Mouse (Mus musculus) heart, postnatal 0 days (tissue): Measurements from ENCODE around the gene Syt2. TPM values are rescaled to one million over a fixed set of nuclear protein-coding genes. Genes with fewer than 3 reads are reported as not detected.

Experiments used
- ATAC-seq: fragments of 200-750 bp; cut with Nextera tagmentation; 2 replicates; pipeline ENCODE4 v1.8.0; 2017; ENCODE audit warnings: low read depth, moderate number of reproducible peaks, moderate library complexity; ENCODE audit not compliant: insufficient read depth
- DNase-seq: peaks from one replicate; pipeline ENCODE4 v3.0.0-alpha.2; 2016; ENCODE audit warnings: low spot score
- H3K27ac ChIP-seq: fragments of 300-500 bp; sonication (generic); 2 replicates; pipeline ENCODE4 v1.5.1; 2014; ENCODE audit warnings: low read depth, mild to moderate bottlenecking
- H3K27me3 ChIP-seq: fragments of 300-500 bp; sonication (generic); 2 replicates; pipeline ENCODE4 v1.6.1; 2014; ENCODE audit warnings: low read length, mixed read lengths; ENCODE audit not compliant: control insufficient read depth, insufficient read depth
- H3K36me3 ChIP-seq: fragments of 300-500 bp; sonication (generic); replicated peaks from 2 replicates; pipeline ENCODE4 v1.6.1; 2014; ENCODE audit warnings: low read length, mixed read lengths; ENCODE audit not compliant: control insufficient read depth, insufficient read depth
- H3K4me1 ChIP-seq: fragments of 300-500 bp; sonication (generic); 2 replicates; pipeline ENCODE4 v1.6.1; 2014; ENCODE audit warnings: antibody characterized with exemption; ENCODE audit not compliant: control insufficient read depth, insufficient read depth
- H3K4me2 ChIP-seq: fragments of 300-500 bp; sonication (generic); 2 replicates; pipeline ENCODE4 v1.6.1; 2014; ENCODE audit warnings: low read depth, mild to moderate bottlenecking, low read length, moderate library complexity
- H3K4me3 ChIP-seq: fragments of 300-500 bp; sonication (generic); 2 replicates; pipeline ENCODE4 v1.5.1; 2014; ENCODE audit warnings: low read depth, low read length
- H3K9ac ChIP-seq: fragments of 300-500 bp; sonication (generic); replicated peaks from 2 replicates; pipeline ENCODE4 v1.6.1; 2014; ENCODE audit warnings: low read depth, low read length, mixed read lengths
- H3K9me3 ChIP-seq: fragments of 300-500 bp; sonication (generic); replicated peaks from 2 replicates; pipeline ENCODE4 v1.6.1; 2016; ENCODE audit warnings: low read length; ENCODE audit not compliant: control insufficient read depth
- CTCF ChIP-seq: IDR thresholded peaks from 2 replicates; pipeline ENCODE4 v1.5.1; 2016; ENCODE audit warnings: antibody characterized with exemption, control low read depth, low read depth
- EP300 ChIP-seq: IDR thresholded peaks from 2 replicates; pipeline ENCODE4 v1.6.1; 2016; ENCODE audit warnings: antibody characterized with exemption, low read depth
- WGBS: fragments of 180-500 bp; shearing (Covaris S2); extraction: QIAGEN DNeasy Blood & Tissue Kit; methylation state at CpG from one replicate; pipeline ENCODE4 v1.1.7; 2014; 5-methylcytosine and 5-hydroxymethylcytosine counted together
- polyA plus RNA-seq: library from polyadenylated mRNA; unstranded; fragments of >200 nt; fragmentation: Nextera tagmentation; extraction: Ambion mirVana; gene quantifications from 2 replicates; pipeline ENCODE4 v1.2.1, GENCODE M21; 2015
- total RNA-seq: library from RNA; depleted of rRNA; stranded (reverse); fragments of >200 nt; gene quantifications from 2 replicates; pipeline ENCODE4 v1.2.3, GENCODE M21; 2014; ENCODE audit warnings: low replicate concordance

The Syt2 gene
- total and polyA plus RNA-seq, 2 experiments from 2014 or later: 0.03 to 0.53 TPM

- no peak overlapping the region for H3K27ac ChIP-seq
- no peak overlapping the region for H3K9ac ChIP-seq
- no peak overlapping the region for H3K4me2 ChIP-seq
- ATAC-seq: no peak
- H3K27me3 ChIP-seq: peaks cover 11% of the 10 kb centered on the region
- no peak for TF ChIP-seq EP300
- no peak for TF ChIP-seq CTCF
- no peak for DNase-seq
- H3K4me1 ChIP-seq: no peaks in the 10 kb centered on the region
- no peaks in the 10 kb centered on the region for H3K9me3 ChIP-seq
- H3K36me3 ChIP-seq: no peaks in the 10 kb centered on the region
- no peak overlapping the region for H3K4me3 ChIP-seq
- 75% methylated on average over 6 of the region's 6 CpGs for WGBS
These were observed 7.0 kb upstream of the Syt2 start for GRCm38 (mm10) chr1:134639460-134639859.

GRCm38 (mm10) chr1:134641507-134641906 lies 5.0 kb upstream of the Syt2 start:
- no peak overlapping the region for H3K4me2 ChIP-seq
- ATAC-seq (no peak), DNase-seq (no peak)

GRCm38 (mm10) chr1:134643702-134644101 lies 2.8 kb upstream of the Syt2 start:
- no peak for ATAC-seq
- 48% methylated on average over 6 of the region's 6 CpGs for WGBS
- peaks cover 52% of the 10 kb centered on the region for H3K27me3 ChIP-seq
- TF ChIP-seq CTCF (no peak), EP300 (no peak)
- no peak overlapping the region for H3K27ac ChIP-seq
- no peak for DNase-seq
- H3K36me3 ChIP-seq: no peaks in the 10 kb centered on the region
- H3K4me2 ChIP-seq: no peak overlapping the region
- H3K4me3 ChIP-seq: no peak overlapping the region
- H3K4me1 ChIP-seq: 0 out of 2 replicates have a peak, but pooled peaks cover 4% of the 10 kb centered on the region
- no peaks in the 10 kb centered on the region for H3K9me3 ChIP-seq
- H3K9ac ChIP-seq: no peak overlapping the region

More at GRCm38 (mm10) chr1:134641507-134641906, 5.0 kb upstream of the Syt2 start:
- 0 out of 2 replicates have a peak, but pooled peaks cover 1% of the 10 kb centered on the region for H3K4me1 ChIP-seq
- no peaks in the 10 kb centered on the region for H3K36me3 ChIP-seq
- WGBS: 26% methylated on average over 3 of the region's 3 CpGs
- peaks cover 32% of the 10 kb centered on the region for H3K27me3 ChIP-seq
- peak; percentile 10; the same call in 1 of the 2 replicates for TF ChIP-seq CTCF
- TF ChIP-seq EP300: no peak
- H3K27ac ChIP-seq: no peak overlapping the region
- no peak overlapping the region for H3K9ac ChIP-seq
- H3K4me3 ChIP-seq: no peak overlapping the region
- H3K9me3 ChIP-seq: no peaks in the 10 kb centered on the region

- no peaks in the 10 kb centered on the region for H3K36me3 ChIP-seq
- H3K27me3 ChIP-seq: peaks cover 63% of the 10 kb centered on the region
- 0 out of 2 replicates have a peak, but pooled peaks cover 4% of the 10 kb centered on the region for H3K4me1 ChIP-seq
- H3K9ac ChIP-seq: no peak overlapping the region
- ATAC-seq (no peak), DNase-seq (no peak)
- WGBS: 21% methylated on average over 16 of the region's 16 CpGs
- H3K9me3 ChIP-seq: no peaks in the 10 kb centered on the region
- no peak for TF ChIP-seq CTCF
- TF ChIP-seq EP300: no peak
- H3K27ac ChIP-seq: no peak overlapping the region
- H3K4me2 ChIP-seq: peak overlapping the region; percentile 91
- H3K4me3 ChIP-seq: peak overlapping the region; percentile 57
These were observed 873 bp upstream of the Syt2 start for GRCm38 (mm10) chr1:134645408-134646200.

DNA sequence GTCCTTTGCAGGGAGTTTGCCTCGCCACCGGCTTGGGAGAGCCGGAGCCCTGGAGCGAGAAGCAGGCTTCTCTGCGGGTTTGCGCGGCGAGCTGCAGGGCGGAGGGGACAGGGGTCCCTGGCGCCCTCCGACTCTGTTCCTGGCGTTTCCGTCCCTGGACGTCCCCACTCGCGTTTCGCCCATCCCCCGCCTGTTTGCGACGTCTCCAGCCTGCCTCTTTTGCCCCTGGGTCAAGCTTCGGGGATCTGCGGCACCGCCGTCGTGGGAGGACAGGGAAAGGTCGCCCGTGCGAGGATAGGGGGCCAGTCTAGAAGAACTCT lies 446 bp downstream of the Syt2 start:
- ATAC-seq (no peak), DNase-seq (no peak)
- H3K9me3 ChIP-seq: no peaks in the 10 kb centered on the region
- TF ChIP-seq CTCF (no peak), EP300 (no peak)
- peaks cover 68% of the 10 kb centered on the region for H3K27me3 ChIP-seq
- under 1% methylated on average over 28 of the region's 28 CpGs for WGBS
- H3K4me2 ChIP-seq: peak overlapping the region; percentile 91
- H3K4me3 ChIP-seq: peak overlapping the region; percentile 57
- H3K4me1 ChIP-seq: 0 out of 2 replicates have a peak, but pooled peaks cover 4% of the 10 kb centered on the region
- no peaks in the 10 kb centered on the region for H3K36me3 ChIP-seq
- no peak overlapping the region for H3K9ac ChIP-seq
- H3K27ac ChIP-seq: no peak overlapping the region
